Mouse (Mus musculus): ENCODE measurements at regions not wholly inside any gene's neighbourhood (a gene's known extent, or its start where the extent isn't known, plus 50 kb on each side); places are given as distances from the start of the nearest gene placed in this dataset.
"Not testable (repeated sequence)": the region's sequence is repeated elsewhere in the genome, so short reads cannot be mapped to it uniquely, and the experiment has no call there.

DNA sequence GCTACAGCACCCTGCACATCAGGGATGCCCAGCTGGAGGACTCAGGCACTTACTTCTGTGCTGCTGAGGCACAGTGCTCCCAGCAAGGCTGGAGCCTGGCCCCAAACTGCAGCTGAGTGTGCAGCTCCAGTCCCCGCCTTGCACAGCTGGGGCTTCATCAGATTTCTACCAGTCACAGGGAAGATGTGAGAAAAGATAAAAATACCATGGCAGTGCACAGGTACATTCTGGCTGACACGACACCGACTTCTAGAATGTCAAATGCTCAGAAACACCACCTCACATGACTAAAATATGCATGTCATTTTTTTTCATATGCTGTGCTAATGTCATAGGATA, 806.9 kb upstream of the Olfr1507 start:
- H3K4me2 ChIP-seq (replicated peaks); ATAC-seq (ENCODE audit: insufficient number of reproducible peaks, low FRiP score, low TSS enrichment, low read depth); H3K4me3 ChIP-seq (replicated peaks); H3K4me1 ChIP-seq; H3K9ac ChIP-seq; H3K27ac ChIP-seq (replicated peaks); H3K27me3 ChIP-seq; H3K9me3 ChIP-seq (replicated peaks); H3K36me3 ChIP-seq: not testable (repeated sequence)
- WGBS = no CpG with 5 or more reads among the region's 3 CpGs

DNA sequence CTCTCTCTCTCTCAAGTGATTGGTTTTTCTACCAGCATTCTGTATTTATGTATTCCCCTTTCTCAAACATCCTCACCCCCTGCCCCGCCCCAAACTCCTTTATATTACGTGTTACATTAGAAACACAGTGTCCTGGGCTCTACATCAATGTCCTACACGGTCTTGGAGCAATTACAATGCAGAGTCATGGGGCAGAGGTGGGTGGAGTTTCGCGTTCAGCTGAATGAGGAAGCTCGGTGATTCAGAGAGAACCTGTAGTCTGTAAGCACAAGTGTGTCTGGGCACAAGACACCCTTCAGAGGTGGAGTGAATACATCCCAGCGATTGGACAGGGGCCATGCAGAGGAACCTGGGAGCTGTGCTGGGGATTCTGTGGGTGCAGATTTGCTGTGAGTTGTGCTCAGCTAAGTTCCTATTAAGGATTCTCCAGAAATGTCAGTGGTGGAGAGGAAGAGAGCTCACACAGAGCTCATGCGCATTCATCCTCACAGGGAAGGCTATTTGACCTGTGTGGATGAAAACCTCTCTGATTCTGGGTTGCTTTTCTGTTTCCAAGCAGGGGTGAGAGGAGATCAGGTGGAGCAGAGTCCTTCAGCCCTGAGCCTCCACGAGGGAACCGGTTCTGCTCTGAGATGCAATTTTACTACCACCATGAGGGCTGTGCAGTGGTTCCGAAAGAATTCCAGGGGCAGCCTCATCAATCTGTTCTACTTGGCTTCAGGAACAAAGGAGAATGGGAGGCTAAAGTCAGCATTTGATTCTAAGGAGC, 806.4 kb upstream of the Olfr1507 start:
- not testable (repeated sequence) for H3K4me2 ChIP-seq (replicated peaks); H3K9me3 ChIP-seq (replicated peaks); H3K27me3 ChIP-seq; H3K4me3 ChIP-seq (replicated peaks); H3K9ac ChIP-seq; H3K36me3 ChIP-seq; H3K27ac ChIP-seq (replicated peaks); H3K4me1 ChIP-seq; ATAC-seq (ENCODE audit: insufficient number of reproducible peaks, low FRiP score, low TSS enrichment, low read depth)
- WGBS = no CpG with 5 or more reads among the region's 11 CpGs

DNA sequence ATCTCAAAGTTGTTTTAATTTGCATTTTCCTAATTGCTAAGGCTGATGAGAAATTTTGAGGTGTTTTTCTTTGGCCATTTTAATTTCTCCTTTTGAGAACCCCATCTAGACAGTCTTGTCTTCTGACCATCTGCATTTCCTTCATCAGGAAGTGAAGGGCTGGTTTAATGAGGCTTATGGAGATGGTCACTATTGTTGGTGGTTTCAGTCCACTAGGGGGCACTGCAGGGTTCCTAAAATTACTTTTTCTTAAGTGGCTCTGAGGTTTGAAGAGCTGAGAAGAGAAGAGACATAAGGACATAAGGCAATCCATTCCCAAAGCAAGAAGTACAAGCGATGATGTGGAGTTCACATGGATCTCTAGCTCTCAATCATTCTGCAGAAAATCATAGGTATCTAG, 805.6 kb upstream of the Olfr1507 start:
- H3K9ac ChIP-seq; H3K4me2 ChIP-seq (replicated peaks); H3K27me3 ChIP-seq; H3K27ac ChIP-seq (replicated peaks); H3K36me3 ChIP-seq; H3K4me3 ChIP-seq (replicated peaks); H3K4me1 ChIP-seq; H3K9me3 ChIP-seq (replicated peaks); ATAC-seq (ENCODE audit: insufficient number of reproducible peaks, low FRiP score, low TSS enrichment, low read depth): not testable (repeated sequence)
- WGBS = 86% methylated on average over 1 of the region's 1 CpGs

DNA sequence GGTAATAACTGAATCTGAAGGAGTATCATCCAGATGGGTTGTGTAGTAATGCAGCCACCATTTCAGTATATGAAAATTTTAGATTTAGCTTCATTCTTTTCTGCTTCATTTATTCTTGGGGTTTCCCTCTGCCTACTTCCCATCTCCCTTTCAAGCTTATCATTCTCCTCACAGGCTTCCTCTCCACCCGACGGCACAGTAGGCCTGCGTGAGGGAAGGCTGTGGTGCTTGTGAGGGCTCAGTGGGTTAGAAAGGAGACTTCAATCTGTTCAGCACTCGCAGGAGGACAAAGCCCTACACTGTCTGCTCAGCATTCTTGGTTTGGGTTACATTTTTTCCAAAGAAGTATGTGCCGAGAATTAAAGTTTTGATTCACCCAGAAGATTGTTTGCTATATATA, 804.2 kb upstream of the Olfr1507 start:
- H3K4me2 ChIP-seq (replicated peaks); H3K4me3 ChIP-seq (replicated peaks); H3K27ac ChIP-seq (replicated peaks); H3K9me3 ChIP-seq (replicated peaks); H3K4me1 ChIP-seq; ATAC-seq (ENCODE audit: insufficient number of reproducible peaks, low FRiP score, low TSS enrichment, low read depth); H3K9ac ChIP-seq; H3K27me3 ChIP-seq; H3K36me3 ChIP-seq: not testable (repeated sequence)
- WGBS = no CpG with 5 or more reads among the region's 5 CpGs

DNA sequence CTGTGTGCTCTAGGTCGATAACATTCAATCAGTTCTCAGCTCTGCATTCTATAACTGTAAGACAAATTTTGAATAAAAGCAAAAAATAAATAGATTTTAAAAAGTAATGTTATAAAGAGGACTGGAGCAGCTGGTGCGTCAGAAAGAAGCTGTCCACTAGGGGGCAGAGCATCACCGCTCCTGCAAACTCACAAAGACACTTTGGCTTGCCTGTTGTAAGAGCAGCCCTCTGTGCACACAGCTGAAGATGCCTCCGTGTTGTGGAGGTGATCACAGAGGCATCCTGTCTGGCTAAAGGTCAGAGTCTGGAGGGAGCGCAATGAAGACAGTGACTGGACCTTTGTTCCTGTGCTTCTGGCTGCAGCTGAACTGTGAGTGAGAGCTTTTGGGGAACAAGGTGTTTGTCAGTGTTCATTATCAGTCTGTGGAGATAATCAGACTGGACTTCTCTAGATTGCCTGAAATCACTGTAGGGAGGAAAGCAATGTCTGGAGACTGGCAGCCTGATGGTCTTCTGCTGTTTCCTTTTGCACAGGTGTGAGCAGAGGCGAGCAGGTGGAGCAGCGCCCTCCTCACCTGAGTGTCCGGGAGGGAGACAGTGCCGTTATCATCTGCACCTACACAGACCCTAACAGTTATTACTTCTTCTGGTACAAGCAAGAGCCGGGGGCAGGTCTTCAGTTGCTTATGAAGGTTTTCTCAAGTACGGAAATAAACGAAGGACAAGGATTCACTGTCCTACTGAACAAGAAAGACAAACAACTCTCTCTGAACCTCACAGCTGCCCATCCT, 788.0 kb upstream of the Olfr1507 start:
- not testable (repeated sequence) for ATAC-seq (ENCODE audit: insufficient number of reproducible peaks, low FRiP score, low TSS enrichment, low read depth); H3K27ac ChIP-seq (replicated peaks)
- WGBS = no CpG with 5 or more reads among the region's 12 CpGs

DNA sequence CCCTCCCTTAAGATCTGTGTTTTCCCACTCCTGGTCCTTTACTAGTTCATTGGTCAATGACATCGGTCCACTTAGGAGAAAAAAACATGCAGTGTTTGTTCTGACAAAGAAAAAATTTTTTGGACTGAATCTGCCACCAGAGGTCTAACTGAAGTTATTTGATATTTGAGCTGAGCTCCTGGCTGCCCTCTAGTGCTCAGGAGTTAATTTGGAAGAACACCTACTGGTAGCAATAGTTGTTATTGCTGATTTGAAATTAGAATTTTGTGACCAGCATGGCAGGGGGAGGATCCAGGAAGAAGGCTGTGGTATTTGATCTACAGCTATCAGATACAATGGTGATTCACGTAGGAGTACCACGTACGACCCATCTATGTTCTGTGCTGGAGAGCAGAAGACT, 777.7 kb upstream of the Olfr1507 start:
- H3K27me3 ChIP-seq; H3K27ac ChIP-seq (replicated peaks); H3K9ac ChIP-seq; H3K4me1 ChIP-seq; H3K9me3 ChIP-seq (replicated peaks); H3K4me3 ChIP-seq (replicated peaks); H3K4me2 ChIP-seq (replicated peaks); ATAC-seq (ENCODE audit: insufficient number of reproducible peaks, low FRiP score, low TSS enrichment, low read depth); H3K36me3 ChIP-seq: not testable (repeated sequence)
- no CpG with 5 or more reads among the region's 4 CpGs for WGBS

More for the DNA sequence above, 788.0 kb upstream of the Olfr1507 start:
- not testable (repeated sequence) for H3K4me1 ChIP-seq; H3K36me3 ChIP-seq; H3K4me2 ChIP-seq (replicated peaks); H3K9ac ChIP-seq; H3K27me3 ChIP-seq; H3K9me3 ChIP-seq (replicated peaks); H3K4me3 ChIP-seq (replicated peaks)

DNA sequence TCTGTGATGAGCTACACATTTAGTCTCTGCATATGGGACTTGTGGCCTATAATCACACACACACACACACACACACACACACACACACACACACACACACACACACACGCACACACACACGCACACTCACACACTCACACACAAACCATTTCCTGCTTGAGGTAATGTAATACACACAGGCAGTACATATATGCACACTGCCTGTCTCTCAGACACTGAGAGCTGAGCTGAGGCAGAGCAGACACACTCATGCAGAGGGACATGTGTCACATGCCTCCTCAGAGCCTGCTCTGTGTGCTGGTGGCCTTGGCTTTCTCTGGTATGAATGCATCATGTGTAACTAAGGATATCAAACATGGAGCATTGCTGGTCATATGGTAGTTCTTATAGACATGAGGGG, 772.1 kb upstream of the Olfr1507 start:
- not testable (repeated sequence) for H3K27ac ChIP-seq (replicated peaks); H3K27me3 ChIP-seq; H3K4me3 ChIP-seq (replicated peaks); H3K9ac ChIP-seq; H3K9me3 ChIP-seq (replicated peaks); H3K4me1 ChIP-seq; ATAC-seq (ENCODE audit: insufficient number of reproducible peaks, low FRiP score, low TSS enrichment, low read depth); H3K36me3 ChIP-seq; H3K4me2 ChIP-seq (replicated peaks)
- no CpG with 5 or more reads among the region's 2 CpGs for WGBS

DNA sequence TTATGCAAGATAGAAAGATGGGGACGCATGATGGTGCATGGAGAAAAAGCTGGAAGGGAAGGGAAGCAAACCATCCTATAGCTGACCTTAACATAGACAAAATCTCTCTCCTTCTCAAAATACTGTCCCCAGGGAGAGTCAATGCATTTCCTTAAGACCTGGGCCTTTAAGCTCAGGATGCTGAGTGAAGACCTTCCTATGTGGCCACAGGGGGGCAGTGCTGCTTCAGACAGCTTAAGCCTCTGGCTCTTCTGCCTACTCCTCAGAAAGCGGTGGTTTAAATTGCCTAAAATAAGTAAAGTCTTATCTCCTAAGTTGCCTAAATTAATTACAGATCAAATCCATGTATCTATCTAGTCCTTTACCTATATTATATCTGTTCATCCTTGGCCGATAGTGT, 760.4 kb upstream of the Olfr1507 start:
- not testable (repeated sequence) for H3K4me1 ChIP-seq; H3K27me3 ChIP-seq; H3K36me3 ChIP-seq; H3K9me3 ChIP-seq (replicated peaks); H3K4me3 ChIP-seq (replicated peaks); ATAC-seq (ENCODE audit: insufficient number of reproducible peaks, low FRiP score, low TSS enrichment, low read depth); H3K27ac ChIP-seq (replicated peaks); H3K9ac ChIP-seq; H3K4me2 ChIP-seq (replicated peaks)
- WGBS = no CpG with 5 or more reads among the region's 3 CpGs

DNA sequence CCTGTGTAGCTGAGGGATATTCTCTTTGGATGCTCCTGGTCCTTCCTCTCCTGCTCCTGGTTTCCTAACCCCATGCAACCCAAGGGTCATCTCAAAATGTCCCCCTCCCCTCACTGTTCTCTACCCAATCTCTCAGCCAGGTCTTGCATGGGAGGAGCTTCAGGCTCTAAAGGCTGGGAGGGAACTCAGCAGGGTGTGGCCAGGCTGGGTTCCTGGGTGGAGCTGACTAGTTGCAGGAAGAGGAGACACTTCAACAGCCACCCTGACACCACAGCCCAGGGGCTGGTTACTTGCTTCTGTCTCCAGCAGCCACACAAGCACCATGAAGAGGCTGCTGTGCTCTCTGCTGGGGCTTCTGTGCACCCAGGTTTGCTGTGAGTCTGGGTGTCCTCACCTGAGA, 757.9 kb upstream of the Olfr1507 start:
- H3K36me3 ChIP-seq; H3K4me2 ChIP-seq (replicated peaks); H3K9me3 ChIP-seq (replicated peaks); H3K27me3 ChIP-seq; H3K27ac ChIP-seq (replicated peaks); H3K4me1 ChIP-seq; ATAC-seq (ENCODE audit: insufficient number of reproducible peaks, low FRiP score, low TSS enrichment, low read depth); H3K4me3 ChIP-seq (replicated peaks); H3K9ac ChIP-seq: not testable (repeated sequence)

DNA sequence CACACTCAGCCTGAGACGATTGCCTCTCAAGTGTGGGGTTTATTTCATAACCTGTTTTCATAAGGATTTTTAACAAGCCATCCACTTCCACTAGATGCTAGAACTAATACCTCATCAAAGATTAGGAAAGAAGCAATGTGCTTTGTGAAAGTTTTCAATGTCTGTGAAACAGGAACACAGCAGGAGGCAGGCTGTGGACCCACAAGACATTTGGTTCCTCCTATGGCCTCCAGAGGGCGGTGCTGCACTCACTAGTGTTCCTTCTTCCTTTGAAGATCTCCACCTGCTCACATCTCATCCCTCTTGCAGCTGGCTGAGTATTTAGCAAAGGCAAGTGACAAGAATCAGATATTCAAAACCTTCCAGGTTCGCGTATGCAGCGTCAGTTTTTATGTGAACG, 735.6 kb upstream of the Olfr1507 start:
- not testable (repeated sequence) for ATAC-seq (ENCODE audit: insufficient number of reproducible peaks, low FRiP score, low TSS enrichment, low read depth); H3K4me3 ChIP-seq (replicated peaks); H3K27ac ChIP-seq (replicated peaks); H3K27me3 ChIP-seq; H3K9ac ChIP-seq; H3K36me3 ChIP-seq; H3K4me2 ChIP-seq (replicated peaks); H3K4me1 ChIP-seq; H3K9me3 ChIP-seq (replicated peaks)
- WGBS = no CpG with 5 or more reads among the region's 6 CpGs

DNA sequence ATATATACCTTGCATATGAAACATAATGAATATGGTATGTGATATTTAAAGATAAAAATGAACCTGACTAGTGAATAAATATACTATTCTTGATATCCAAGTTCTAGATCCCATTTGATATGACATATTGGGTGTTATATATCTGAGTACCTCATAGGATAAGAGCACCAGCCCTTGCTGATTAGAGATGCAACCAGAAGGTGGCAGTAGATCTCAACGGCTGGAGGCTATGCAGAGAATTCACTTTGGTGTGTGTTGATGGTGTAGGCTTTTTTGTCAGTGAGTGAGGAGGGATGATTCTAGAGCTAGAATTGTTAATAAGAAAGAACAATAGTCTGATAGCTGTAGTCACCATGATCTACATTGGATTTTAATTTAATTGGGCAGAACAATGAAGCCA, 729.2 kb upstream of the Olfr1507 start:
- not testable (repeated sequence) for H3K4me1 ChIP-seq; H3K9ac ChIP-seq; H3K4me3 ChIP-seq (replicated peaks); ATAC-seq (ENCODE audit: insufficient number of reproducible peaks, low FRiP score, low TSS enrichment, low read depth); H3K27ac ChIP-seq (replicated peaks); H3K9me3 ChIP-seq (replicated peaks); H3K27me3 ChIP-seq; H3K4me2 ChIP-seq (replicated peaks); H3K36me3 ChIP-seq
- no CpG with 5 or more reads among the region's 1 CpGs for WGBS

DNA sequence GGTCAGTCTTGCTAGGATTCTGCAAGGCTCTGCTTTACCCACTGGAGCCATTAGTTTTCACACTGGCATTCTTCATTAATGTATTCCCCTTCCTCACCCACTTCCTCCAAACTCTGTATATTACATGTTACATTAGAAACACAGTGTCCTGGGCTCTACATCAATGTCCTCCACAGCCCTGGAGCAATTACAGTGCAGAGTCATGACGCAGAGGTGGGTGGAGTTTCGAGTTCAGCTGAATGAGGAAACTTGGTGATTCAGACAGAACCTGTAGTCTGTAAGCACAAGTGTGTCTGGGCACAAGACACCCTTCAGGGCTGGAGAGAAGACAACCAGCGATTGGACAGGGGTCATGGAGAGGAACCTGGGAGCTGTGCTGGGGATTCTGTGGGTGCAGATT, 715.0 kb upstream of the Olfr1507 start:
- not testable (repeated sequence) for H3K36me3 ChIP-seq; H3K9ac ChIP-seq; H3K4me2 ChIP-seq (replicated peaks); H3K27me3 ChIP-seq; H3K27ac ChIP-seq (replicated peaks); ATAC-seq (ENCODE audit: insufficient number of reproducible peaks, low FRiP score, low TSS enrichment, low read depth); H3K4me1 ChIP-seq; H3K4me3 ChIP-seq (replicated peaks); H3K9me3 ChIP-seq (replicated peaks)
- no CpG with 5 or more reads among the region's 3 CpGs for WGBS

Data from embryonic facial prominence, embryonic 15.5 days (tissue).